Comparison of ENCODE assay signal across 15 mouse cellular contexts in genomic region chr3:96312341-96313098, GRCm38 (mm10). TPM values are rescaled to one million over a fixed set of nuclear protein-coding genes. Genes with fewer than 3 reads are reported as not detected.
DNase-seq lines count a peak whose midpoint lies in the region; ATAC-seq lines count a peak whose summit lies in the region.
"Had no signal": no experiment of that assay in that cellular context is flagged by ENCODE, and none has a peak within 500 bp of the region (broad histone marks: within the 10 kb centered on the region; RNA-seq: fewer than 3 reads in every experiment).

No protein-coding gene starts in this region.

- H3K4me1 ChIP-seq in midbrain, embryonic 11.5 days (ENCODE audit: control insufficient read depth, insufficient read depth, low read length) = no peaks in the 10 kb centered on the region
- 0 out of 2 replicates have a peak, but pooled peaks cover 3% of the 10 kb centered on the region for H3K4me1 ChIP-seq in midbrain, embryonic 10.5 days
- H3K4me1 ChIP-seq in hindbrain, embryonic 13.5 days (replicated peaks) = no peaks in the 10 kb centered on the region
- H3K4me1 ChIP-seq: limb, embryonic 13.5 days; midbrain, embryonic 12.5 days; neural tube, embryonic 12.5 days had no signal

- ATAC-seq in midbrain, embryonic 11.5 days (ENCODE audit: low FRiP score) = no peak
- no peak for ATAC-seq in hindbrain, embryonic 13.5 days (ENCODE audit: low FRiP score)
- ATAC-seq: intestine, embryonic 16.5 days; lung, postnatal 0 days had no signal

- no peaks in the 10 kb centered on the region for H3K9me3 ChIP-seq in midbrain, embryonic 11.5 days (ENCODE audit: control insufficient read depth, low read length)
- H3K9me3 ChIP-seq in midbrain, embryonic 10.5 days (replicated peaks) = no peaks in the 10 kb centered on the region
- H3K9me3 ChIP-seq in hindbrain, embryonic 13.5 days = no peaks in the 10 kb centered on the region
- H3K9me3 ChIP-seq: limb, embryonic 13.5 days; midbrain, embryonic 12.5 days; neural tube, embryonic 12.5 days had no signal

- no peak overlapping the region for H3K4me3 ChIP-seq in midbrain, embryonic 11.5 days (ENCODE audit: low read depth, low read length)
- no peak overlapping the region for H3K4me3 ChIP-seq in midbrain, embryonic 10.5 days
- no peak overlapping the region for H3K4me3 ChIP-seq in hindbrain, embryonic 13.5 days
- H3K4me3 ChIP-seq: erythroblast, embryonic 14.5 days; limb, embryonic 13.5 days; midbrain, embryonic 12.5 days; neural tube, embryonic 12.5 days had no signal

- H3K27me3 ChIP-seq in midbrain, embryonic 11.5 days (ENCODE audit: control insufficient read depth, insufficient read depth, low read length) = no peaks in the 10 kb centered on the region
- H3K27me3 ChIP-seq in midbrain, embryonic 10.5 days (ENCODE audit: low read depth, poor library complexity, severe bottlenecking) = no peaks in the 10 kb centered on the region
- no peaks in the 10 kb centered on the region; the same call in 1 of the 2 replicates for H3K27me3 ChIP-seq in hindbrain, embryonic 13.5 days
- H3K27me3 ChIP-seq: CH12.LX; midbrain, embryonic 12.5 days; neural tube, embryonic 12.5 days had no signal

- 68% methylated on average over 8 of the region's 8 CpGs for WGBS in midbrain, embryonic 11.5 days
- WGBS in midbrain, embryonic 10.5 days = 72% methylated on average over 8 of the region's 8 CpGs
- WGBS in hindbrain, embryonic 13.5 days = 61% methylated on average over 8 of the region's 8 CpGs

- DNase-seq in heart, adult 11 months = peak; percentile 64
- DNase-seq in heart, adult 8-10 months (ENCODE audit: low spot score) = no peak
- peak; percentile 78 for DNase-seq in midbrain, embryonic 11.5 days (ENCODE audit: low spot score, missing footprints)
- no peak for DNase-seq in midbrain, embryonic 10.5 days (ENCODE audit: low spot score)
- DNase-seq in R1 (ENCODE audit: low read depth, low spot score) = peak; percentile 88
- peak; percentile 16 for DNase-seq in right cerebral cortex, postnatal 14 days
- DNase-seq: heart, postnatal 36 days had no signal

- H3K27ac ChIP-seq in midbrain, embryonic 11.5 days (ENCODE audit: low read depth, low read length) = no peak overlapping the region
- H3K27ac ChIP-seq in midbrain, embryonic 10.5 days (replicated peaks) = no peak overlapping the region
- no peak overlapping the region for H3K27ac ChIP-seq in hindbrain, embryonic 13.5 days
- H3K27ac ChIP-seq: limb, embryonic 13.5 days; midbrain, embryonic 12.5 days; neural tube, embryonic 12.5 days had no signal

- H3K4me2 ChIP-seq in midbrain, embryonic 11.5 days = no peak overlapping the region
- no peak overlapping the region for H3K4me2 ChIP-seq in hindbrain, embryonic 13.5 days
- H3K4me2 ChIP-seq: limb, embryonic 13.5 days; midbrain, embryonic 12.5 days; neural tube, embryonic 12.5 days had no signal

- no peak overlapping the region for H3K9ac ChIP-seq in midbrain, embryonic 11.5 days (ENCODE audit: low read length)
- no peak overlapping the region for H3K9ac ChIP-seq in hindbrain, embryonic 13.5 days
- H3K9ac ChIP-seq: limb, embryonic 13.5 days; midbrain, embryonic 12.5 days; neural tube, embryonic 12.5 days had no signal

- no peaks in the 10 kb centered on the region for H3K36me3 ChIP-seq in midbrain, embryonic 11.5 days (ENCODE audit: control insufficient read depth, insufficient read depth, low read length)
- no peaks in the 10 kb centered on the region for H3K36me3 ChIP-seq in midbrain, embryonic 10.5 days
- H3K36me3 ChIP-seq in hindbrain, embryonic 13.5 days = no peaks in the 10 kb centered on the region
- H3K36me3 ChIP-seq: limb, embryonic 13.5 days; midbrain, embryonic 12.5 days; neural tube, embryonic 12.5 days had no signal

RNA-seq across cellular contexts. Expression of gene Fcgr1, which starts 18.8 kb away (rescaled TPM):
- total RNA-seq in heart, adult 8-10 months (2022) = 1 to 10 TPM in 1 of 4 experiments, under 1 TPM in 3; 0.38 to 1.1 (median 0.66) TPM
- 1.7 and 2.1 TPM in 2 replicates for polyA plus RNA-seq in midbrain, embryonic 11.5 days (2014; fragmentation: Nextera tagmentation; extraction: Ambion mirVana)
- polyA plus RNA-seq in midbrain, embryonic 10.5 days (2016; fragmentation: Nextera tagmentation; extraction: Ambion mirVana) = 1.8 and 2.1 TPM in 2 replicates
- 1.5 and 1.7 TPM in 2 replicates for polyA plus RNA-seq in hindbrain, embryonic 13.5 days (2015; fragmentation: Nextera tagmentation; extraction: Ambion mirVana)
- total RNA-seq: CH12.LX had no signal
- polyA plus RNA-seq: erythroblast, embryonic 14.5 days had no signal

RNA-seq across cellular contexts. Expression of gene Hist2h2bb, which starts 43.0 kb away (rescaled TPM):
- 10 to 100 TPM; 28.0 to 42.3 (median 33.7) TPM for total RNA-seq in heart, adult 8-10 months (2022)
- polyA plus RNA-seq in midbrain, embryonic 11.5 days (2014; fragmentation: Nextera tagmentation; extraction: Ambion mirVana) = 18.3 and 26.8 TPM in 2 replicates
- 9.5 and 10.3 TPM in 2 replicates for polyA plus RNA-seq in midbrain, embryonic 10.5 days (2016; fragmentation: Nextera tagmentation; extraction: Ambion mirVana)
- polyA plus RNA-seq in hindbrain, embryonic 13.5 days (2015; fragmentation: Nextera tagmentation; extraction: Ambion mirVana) = 2.7 and 3.4 TPM in 2 replicates

RNA-seq across cellular contexts. Expression of gene Hist2h3b, which starts 44.1 kb away (rescaled TPM):
- 10 to 100 TPM; 12.2 to 24.7 (median 15.9) TPM for total RNA-seq in heart, adult 8-10 months (2022)
- polyA plus RNA-seq in midbrain, embryonic 11.5 days (2014; fragmentation: Nextera tagmentation; extraction: Ambion mirVana) = 94.4 and 97.1 TPM in 2 replicates
- polyA plus RNA-seq in midbrain, embryonic 10.5 days (2016; fragmentation: Nextera tagmentation; extraction: Ambion mirVana) = 49.5 and 57.2 TPM in 2 replicates
- polyA plus RNA-seq in hindbrain, embryonic 13.5 days (2015; fragmentation: Nextera tagmentation; extraction: Ambion mirVana) = 19.6 and 22.4 TPM in 2 replicates

RNA-seq across cellular contexts. Expression of gene Hist2h4, which starts 49.4 kb away (rescaled TPM):
- 10 to 100 TPM; 10.8 to 16.2 (median 12.3) TPM for total RNA-seq in heart, adult 8-10 months (2022)
- 5.0 and 5.4 TPM in 2 replicates for polyA plus RNA-seq in midbrain, embryonic 11.5 days (2014; fragmentation: Nextera tagmentation; extraction: Ambion mirVana)
- 12.2 and 12.6 TPM in 2 replicates for polyA plus RNA-seq in midbrain, embryonic 10.5 days (2016; fragmentation: Nextera tagmentation; extraction: Ambion mirVana)
- polyA plus RNA-seq in hindbrain, embryonic 13.5 days (2015; fragmentation: Nextera tagmentation; extraction: Ambion mirVana) = 5.2 and 6.1 TPM in 2 replicates

Comparison
In these comparisons a context has a peak if more than half of its experiments do, and no peak if none do; other contexts are left out.
1. DNase-seq: peak in heart, adult 11 months (single experiment), midbrain, embryonic 11.5 days (single experiment), R1 (single experiment) and right cerebral cortex, postnatal 14 days (single experiment); none in heart, adult 8-10 months (single experiment) and midbrain, embryonic 10.5 days (single experiment).